Mouse (Mus musculus) spleen, adult 2 months (tissue): ENCODE measurements around the gene Grtp1.

Source experiments
- CTCF ChIP-seq: fragments of 200-500 bp; IDR thresholded peaks from 2 replicates; pipeline ENCODE4 v1.5.1; 2011; ENCODE audit warnings: mild to moderate bottlenecking, inconsistent platforms; ENCODE audit not compliant: insufficient read depth, insufficient read length, insufficient replicate concordance; ENCODE audit errors: extremely low read depth
- POLR2A ChIP-seq: fragments of 200-500 bp; IDR thresholded peaks from 2 replicates; pipeline ENCODE4 v1.6.1; 2011; ENCODE audit warnings: low read depth, low read length, inconsistent platforms

- TF ChIP-seq POLR2A = no peak
- TF ChIP-seq CTCF = no peak
These were observed 13.6 kb downstream of the Grtp1 start for GRCm38 (mm10) chr8:13186819-13187218.
